Mouse (Mus musculus): ENCODE data around the gene Ticrr.

The Ticrr gene

DNA sequence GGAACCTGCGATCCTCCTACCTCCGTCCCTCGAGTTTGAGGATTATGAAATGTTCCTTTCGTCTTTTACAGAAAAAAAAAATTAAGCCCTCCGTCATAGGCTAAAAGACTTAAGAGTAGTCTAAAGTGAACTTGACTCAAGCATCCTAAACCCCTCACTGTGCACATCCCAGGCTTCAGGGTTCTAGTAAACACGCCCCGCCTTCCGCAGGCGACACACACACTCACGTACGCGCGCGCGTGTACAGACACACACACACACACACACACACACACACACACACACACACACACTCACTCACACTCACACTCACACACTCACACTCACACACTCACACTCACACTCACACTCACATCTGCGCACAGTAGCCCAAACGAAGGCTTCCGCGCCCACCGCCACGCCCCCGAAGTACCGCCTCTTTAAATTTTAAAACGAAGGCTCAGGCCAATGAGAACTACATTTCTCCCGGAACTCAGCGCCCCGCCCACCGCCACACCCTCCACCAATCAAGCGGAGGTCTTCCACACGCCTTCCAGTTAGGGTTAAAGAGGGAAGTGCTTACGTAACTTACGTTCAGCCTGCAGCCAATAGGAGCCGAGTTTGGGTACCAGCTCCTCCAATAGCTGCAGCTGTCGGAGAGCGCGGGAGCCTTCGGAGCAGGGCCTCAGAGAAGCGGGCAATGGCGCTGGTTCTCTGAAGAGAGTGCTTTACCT is at the start of gene Ticrr:
Gene Ticrr (plus strand): TSS at position 619 of the 713 bp plus-strand sequence.
- WGBS: 1% methylated on average over 39 of the region's 39 CpGs

DNA sequence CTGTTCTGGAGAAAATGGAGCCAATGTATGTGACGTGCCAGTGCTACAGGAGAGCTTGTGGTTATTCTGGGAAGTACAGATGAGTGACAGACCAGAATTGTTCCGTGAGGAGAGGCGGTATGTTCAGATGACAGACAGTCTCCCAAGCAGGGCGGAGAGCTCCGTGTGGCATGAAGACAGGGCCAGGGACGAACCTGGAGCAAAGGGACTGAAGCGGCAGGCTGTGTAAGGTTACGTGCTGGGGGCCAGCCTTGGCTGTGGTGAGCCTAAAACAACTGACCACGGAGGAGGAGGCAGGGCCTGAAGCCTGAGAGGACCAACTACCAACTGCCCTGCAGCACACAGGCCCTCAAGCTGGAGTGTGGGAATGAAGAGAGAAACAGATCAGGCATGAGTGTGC is 48.1 kb upstream of the Ticrr start:
- 63% methylated on average over 9 of the region's 9 CpGs for WGBS

DNA sequence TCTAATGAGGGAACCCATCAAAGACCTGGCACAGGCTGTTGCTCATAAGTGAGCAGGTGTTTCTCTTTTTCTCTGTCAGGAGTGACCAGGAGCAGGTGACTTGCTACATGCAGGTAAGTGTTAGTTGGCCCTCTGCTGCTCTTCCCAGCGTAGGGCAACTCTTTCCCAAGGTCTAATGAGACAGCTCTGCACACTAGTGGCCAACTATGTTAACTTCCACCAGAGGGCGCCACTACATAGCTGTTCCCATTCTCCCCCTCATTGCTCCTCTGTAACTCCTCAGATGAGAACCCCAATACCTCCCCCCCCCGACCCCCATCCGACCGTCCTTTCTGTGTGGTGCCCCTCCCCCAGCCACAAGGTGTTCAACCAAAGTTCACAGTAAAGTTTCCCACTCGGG is 47.2 kb upstream of the Ticrr start:
- 12% methylated on average over 6 of the region's 6 CpGs for WGBS

DNA sequence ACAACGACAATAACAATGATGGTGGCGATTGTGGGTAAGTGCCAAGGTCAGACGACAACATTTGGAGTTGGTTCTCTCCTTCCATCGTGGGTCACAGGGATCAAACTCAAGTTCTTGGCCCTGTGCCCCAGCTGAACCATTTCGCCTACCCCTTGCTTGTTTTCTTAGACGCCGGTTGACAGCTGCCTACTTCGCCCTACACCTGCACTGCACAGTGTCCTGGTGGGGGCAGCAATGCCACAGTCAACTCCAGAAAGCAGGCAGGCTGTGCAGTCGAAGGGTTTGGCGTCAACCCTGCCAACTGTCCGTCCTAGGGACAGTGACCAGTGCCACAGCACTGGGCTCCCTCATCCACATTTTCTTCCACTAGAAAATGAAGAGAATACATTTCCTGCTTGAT is 46.7 kb upstream of the Ticrr start:
- WGBS: 53% methylated on average over 11 of the region's 11 CpGs

DNA sequence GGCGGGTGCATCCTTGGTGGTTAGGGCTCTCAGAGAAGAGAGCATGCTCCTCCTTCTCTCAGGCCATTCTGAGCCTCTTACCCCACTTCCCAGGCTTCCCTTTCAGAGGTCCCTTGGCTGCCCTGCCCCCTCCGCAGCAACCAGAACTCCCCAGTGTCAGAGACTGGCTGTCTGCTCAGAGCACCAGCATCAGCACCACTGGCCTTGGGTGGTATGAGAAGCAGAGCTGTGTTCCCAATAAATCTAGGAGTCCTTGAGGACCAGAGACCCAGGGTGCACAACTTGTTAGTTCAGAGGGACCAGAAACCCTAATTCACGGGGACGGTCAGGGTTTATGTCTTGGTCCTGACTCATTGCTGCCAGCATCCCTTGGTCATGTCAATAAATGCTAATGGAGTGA is 45.0 kb upstream of the Ticrr start:
- WGBS: 86% methylated on average over 4 of the region's 4 CpGs

DNA sequence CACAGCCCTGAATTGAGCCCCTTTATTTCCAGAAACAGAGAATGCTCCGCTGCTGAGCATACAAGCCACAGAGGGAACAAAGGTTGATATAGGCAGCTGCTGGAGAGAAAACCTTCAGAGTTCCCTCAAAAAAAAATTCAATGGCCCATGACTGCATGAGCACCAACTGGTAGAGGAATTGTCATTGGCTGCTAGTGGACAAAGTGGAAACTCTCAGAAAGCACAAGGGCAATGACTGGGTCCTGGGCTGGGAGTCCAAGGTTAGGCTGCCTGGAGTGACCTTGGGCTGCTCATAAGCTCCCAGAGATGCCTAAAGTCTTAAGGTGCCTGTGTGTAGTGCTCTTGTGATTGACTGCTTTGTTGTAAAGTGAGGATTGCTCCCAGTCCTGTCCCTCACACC is 44.1 kb upstream of the Ticrr start:
- 62% methylated on average over 1 of the region's 1 CpGs for WGBS

DNA sequence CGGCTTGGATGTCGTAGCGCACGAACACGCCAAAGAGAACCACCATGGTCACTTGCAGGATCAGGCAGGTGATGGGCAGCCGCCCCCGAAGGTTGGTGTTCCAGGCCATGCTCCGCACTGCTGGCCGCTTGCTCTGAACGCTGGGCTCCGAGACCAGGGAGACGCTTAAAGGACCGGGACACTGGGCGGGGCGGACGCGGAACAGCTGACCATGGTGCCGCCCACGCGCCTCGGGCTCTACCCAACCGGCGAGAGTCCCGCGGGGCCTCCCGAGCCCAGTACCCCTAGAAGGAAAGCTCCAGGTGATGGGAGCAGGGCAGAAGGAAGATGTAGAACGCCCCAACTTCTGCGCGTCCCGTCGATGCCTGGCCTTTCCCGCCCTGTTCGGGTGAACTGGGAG is 42.6 kb upstream of the Ticrr start, which contains the start of gene Rhcg:
Gene Rhcg (minus strand): TSS at position 240 of the 400 bp plus-strand sequence.
- WGBS: 13% methylated on average over 33 of the region's 33 CpGs

DNA sequence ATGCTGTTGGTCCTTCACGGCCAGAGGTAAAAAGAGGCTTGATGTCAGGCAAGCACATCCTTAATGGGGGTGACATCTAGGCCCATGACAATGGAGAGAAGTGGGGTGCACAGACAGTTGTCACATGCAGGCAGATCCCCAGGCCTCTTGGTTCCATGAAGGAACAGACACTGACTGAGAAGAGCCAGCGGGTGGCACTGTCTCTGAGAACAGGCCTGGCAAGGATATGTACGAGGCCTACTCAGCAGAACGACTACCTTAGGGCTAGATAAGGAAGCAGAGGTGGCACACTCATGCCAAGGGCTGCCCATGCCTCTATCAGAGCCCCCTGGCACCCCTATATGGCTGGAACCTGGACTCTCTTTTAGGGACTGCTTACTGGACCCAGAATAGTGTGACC is 40.5 kb upstream of the Ticrr start:
- 63% methylated on average over 4 of the region's 4 CpGs for WGBS

DNA sequence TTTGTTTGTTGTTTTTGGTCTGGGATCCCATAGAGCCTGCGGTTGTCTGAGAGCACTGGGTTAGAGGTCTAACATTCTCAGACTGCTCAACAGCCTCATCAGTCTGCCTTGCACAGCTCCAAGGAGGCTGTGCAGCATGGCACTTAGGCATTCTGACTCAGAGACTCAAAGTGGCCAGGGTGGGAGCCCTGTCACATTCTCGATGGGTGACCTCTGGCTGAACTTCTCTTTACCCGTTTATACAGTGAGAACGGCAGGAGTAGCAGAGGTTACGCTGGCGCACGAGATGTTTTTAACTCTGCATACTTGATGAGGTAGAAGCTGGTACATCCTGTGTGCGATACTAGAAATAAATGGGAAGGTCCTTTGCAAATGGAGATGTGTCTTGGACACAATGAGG is 36.9 kb upstream of the Ticrr start:
- WGBS: 78% methylated on average over 8 of the region's 8 CpGs

DNA sequence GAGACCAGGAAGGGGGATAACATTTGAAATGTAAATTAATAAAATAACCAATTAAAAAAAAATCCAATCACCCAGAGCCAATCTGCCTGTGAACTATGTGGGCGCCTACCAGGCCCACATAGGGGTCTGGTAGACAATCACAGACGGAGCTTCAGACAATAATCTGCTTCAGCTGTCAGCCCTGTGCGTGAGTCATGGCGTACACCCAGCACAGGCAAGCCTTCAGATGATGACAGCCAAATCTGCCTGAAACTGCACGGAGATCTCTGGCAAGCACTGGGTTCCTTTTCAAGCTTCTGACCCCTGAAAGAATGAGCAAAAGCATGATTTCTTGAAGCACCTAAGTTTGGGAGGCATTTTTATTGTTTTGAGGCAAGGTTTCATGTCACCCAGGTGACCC is 33.8 kb upstream of the Ticrr start:
- WGBS: 59% methylated on average over 5 of the region's 5 CpGs

DNA sequence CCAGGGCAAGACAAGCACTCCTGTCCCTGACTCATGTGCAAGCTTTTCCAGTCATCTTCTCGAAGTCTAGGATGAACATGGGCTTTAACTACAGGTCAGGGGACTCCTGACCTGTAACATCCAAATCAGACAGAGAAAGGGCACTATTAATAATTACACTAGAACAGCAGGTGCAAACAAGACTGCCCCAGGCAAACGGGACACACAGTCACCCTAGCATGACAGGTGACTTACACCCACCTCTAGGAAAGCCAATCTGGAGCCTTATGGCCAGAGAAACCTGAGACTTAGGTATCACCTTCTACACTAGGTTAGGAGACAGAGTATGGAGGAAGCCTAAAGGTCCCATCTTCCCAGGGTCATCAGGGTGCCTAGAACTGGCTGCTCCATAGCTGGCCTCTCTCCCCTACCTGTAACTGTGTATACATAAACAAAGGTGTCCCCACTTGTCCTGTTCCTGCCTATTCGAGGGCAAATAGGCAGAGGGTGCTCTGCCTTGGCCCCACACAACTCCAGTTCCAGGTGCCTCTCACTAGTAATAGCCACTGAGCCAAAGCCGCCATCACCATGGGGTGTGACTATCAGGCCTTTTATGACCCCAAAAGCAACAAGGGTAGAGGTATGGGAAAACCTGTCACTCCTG is 31.6 kb upstream of the Ticrr start:
- 84% methylated on average over 4 of the region's 4 CpGs for WGBS

DNA sequence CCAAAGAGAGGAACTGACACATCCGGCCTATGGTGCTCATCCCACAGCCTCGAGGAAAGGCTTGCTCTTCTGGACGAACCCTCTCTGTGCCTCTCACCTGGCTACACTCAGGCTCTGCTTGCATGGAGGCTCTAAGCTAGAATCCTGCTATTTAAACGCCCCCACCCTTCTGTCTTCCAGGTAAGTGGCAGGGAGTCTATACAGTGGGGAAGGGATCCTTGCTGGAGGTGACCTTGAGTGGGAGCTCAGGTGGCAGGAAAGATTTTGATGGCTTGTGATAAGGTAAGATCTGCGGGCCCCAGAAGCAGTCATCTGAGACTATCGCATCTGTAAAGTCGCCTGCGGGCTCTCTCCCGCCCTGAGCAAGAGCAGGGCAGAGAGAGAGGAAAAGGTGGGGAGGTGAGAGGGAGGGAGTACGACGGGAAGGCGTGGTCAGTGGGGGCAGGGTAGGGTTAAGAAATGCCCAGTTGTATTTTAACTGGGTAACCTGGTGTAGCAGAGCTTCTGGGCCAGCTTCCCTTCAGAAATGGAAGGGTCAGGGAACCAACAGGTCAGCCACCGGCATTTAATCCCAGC is 28.1 kb upstream of the Ticrr start:
- 58% methylated on average over 13 of the region's 13 CpGs for WGBS

DNA sequence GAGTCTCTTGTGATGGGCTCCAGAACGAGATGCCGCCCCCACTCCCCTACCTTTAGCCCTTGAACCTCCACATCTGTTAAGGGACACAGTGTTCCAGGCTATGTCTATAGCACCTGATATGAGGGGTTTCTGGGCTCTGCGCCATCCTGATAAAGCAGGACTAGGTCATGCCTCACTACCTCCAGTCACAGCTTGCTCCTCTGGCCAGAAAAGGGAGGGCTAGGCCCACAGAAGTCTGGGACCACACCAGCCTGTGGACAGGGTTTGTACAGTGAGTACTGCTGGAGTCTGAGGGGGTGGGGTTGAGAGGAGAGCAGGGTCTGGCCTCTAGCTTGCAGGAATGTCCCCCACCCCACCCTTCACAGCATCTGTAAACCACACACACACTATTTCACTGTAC is 12.8 kb upstream of the Ticrr start:
- 93% methylated on average over 3 of the region's 3 CpGs for WGBS

DNA sequence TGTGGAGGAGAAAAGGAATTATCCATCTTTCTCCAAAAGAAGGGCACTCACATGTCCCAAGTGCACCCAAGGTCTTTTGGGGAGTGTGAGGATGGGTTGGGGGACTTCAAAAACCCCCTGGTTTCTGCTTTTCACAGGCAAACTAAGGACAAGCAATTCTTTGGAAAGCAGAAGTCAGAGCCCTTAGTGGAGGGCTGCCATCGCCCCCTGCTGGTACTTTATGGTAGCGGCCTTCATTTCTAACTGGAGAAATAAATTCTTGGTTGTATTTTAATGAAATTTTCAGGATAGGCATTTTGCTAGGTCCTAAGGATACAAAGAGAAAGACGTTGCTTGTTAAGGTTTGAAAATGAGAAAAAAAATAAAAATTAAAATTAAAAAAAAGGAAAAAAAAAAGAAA is 11.0 kb upstream of the Ticrr start:
- WGBS: 9% methylated on average over 3 of the region's 3 CpGs

DNA sequence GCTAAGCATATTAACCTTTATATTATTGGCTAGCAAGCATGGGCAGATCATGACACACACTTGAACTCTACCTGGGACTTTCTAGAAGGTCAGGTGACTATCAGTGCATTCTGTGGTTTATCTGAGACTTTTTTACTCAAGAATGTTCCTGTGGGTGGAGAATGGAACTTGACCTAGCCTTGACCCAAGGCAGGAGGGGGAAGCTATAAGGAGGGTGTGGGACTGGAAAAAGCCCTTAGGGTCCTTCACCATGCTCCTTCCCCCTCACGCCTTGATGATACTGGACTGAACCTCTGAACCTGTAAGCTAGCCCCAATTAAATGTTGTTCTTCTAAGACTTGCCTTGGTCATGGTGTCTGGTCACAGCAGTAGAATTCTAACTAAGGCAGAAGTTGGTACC is 5.8 kb upstream of the Ticrr start:
- WGBS: 84% methylated on average over 1 of the region's 1 CpGs

DNA sequence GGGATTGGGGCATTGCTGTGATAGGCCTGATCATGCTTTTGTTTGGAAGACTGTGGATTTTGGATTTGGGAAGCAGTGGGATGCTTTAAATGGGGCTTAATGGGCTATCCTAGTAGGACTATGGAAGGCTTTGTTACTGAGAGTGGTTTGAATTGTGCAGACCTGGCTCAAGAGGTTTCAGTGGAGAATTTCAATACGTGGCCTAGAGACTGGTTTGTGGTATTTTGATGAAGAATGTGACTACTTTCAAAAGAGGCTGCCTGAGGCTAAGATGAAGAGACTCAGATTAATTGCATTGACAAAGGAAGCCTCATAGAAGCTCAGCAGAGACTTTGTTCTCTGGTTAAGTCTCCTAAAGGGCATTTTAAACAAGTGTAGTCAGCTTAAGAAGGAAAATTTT is 5.4 kb upstream of the Ticrr start:
- WGBS: 72% methylated on average over 1 of the region's 1 CpGs

DNA sequence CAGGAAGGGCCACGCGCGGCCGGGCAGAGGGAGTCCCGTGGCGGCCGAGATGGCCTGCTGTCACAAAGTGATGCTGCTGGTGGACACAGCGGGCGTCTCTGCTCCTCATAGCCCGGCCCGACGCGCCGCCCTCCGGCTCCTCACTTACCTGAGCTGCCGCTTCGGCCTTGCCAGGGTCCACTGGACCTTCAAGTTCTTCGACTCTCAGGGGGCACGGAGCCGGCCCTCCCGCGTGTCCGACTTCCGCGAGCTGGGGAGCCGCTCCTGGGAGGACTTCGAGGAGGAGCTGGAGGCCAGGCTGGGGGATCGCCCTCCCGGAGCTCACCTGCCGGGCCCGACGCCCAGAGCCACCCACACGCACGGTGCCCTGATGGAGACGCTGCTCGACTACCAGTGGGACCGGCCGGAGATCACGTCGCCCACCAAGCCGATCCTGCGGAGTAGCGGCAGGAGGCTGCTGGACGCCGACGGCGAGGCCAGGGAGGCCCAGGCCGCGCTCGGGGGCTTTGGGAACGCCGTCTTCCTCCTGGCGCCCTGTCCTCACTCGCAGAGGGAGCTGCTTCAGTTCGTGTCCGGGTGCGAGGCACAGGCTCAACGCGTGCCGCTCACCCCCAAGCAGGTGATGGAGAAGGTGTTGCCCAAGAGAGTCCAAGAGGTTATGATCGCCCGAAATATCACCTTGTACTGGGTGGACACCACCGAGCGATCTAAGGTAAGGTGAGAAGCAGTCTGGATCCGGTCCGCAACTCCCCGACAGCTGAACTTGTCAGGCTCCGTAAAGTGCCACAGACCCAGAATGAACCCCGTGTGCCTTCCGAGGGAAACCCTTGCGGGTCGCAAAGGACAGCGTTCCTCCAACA is 525 bp downstream of the Ticrr start:
- WGBS: under 1% methylated on average over 73 of the region's 73 CpGs

DNA sequence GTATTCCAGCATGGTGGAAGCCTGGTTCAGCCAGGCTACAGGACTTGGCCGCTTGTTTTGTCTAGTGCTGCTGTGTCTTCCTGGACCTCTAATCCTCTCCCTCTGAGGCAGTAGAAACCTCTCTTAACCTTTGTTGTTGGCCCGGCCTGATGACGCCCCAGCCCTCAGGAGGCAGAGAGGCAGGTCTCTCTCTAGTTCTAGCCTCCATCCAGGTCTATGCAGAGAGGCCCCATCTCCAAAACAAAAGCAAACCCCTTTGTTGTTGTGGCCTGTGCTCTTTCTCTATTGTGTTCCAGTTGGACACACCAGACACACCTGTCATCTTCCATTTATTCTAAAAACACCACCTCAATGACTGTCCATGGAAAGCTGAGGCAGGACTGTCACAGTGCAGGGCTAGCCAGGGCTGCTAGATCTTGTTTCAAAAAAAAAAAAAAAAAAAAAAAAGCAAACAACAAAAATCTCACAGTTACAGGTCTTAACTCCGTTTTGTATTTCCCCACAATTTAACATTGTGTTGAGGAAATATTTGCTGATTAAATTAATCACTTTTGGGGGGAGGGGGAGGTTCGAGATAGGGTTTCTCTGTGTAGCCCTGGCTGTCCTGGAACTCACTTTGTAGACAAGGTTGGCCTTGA is 1.4 kb downstream of the Ticrr start:
- 39% methylated on average over 5 of the region's 5 CpGs for WGBS

DNA sequence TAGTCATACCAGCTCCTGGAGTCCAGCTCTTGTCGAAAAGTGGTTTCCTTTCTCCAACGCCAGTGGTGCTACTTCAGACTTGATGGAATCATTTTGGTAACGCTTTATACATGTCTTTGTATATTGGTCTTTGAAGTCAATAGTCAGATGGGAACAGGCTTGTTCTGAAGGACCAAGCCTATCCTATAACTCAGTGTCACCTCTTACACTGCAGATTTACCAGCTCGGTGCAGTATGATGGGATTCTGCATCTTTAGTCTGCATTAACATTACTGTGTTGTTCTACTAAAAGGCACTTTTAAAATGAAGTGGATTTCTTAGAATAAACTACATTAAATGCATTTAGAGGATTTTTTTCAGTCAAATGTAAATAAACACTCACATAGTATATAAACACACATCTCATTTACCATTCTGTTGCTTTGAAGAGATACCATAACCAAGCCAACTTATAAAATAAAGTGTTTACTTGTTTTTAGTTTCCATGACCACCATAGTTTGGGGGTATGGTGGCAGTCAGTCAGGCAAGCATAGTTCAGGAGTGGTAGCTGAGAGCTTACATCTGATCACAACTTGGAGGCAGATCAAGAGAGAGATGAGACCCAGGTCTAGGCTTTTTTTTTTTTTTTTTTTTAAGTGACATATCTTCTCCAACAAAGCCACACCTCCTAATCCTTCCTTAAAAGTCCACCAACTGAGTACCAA is 11.1 kb downstream of the Ticrr start:
- WGBS: 96% methylated on average over 4 of the region's 4 CpGs

DNA sequence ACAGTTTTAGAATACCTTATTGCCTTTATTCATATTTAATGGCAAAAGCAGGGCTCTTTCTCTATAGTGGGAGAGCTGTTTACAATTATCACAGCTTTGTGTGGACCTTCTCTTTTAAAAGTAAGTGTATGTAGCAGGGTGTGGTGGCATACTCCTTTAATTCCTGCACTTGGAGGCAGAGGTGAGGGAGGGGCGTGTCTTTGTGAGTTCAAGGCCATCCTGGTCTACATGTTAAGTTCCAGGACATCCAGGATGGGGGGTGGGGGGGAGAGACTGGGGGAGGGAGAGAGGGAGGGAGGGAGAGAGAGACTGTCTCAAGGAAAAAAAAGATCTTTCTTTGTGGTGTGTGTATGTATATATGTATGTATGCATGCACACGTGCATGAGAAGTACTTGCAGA is 20.2 kb downstream of the Ticrr start:
- 90% methylated on average over 2 of the region's 2 CpGs for WGBS

DNA sequence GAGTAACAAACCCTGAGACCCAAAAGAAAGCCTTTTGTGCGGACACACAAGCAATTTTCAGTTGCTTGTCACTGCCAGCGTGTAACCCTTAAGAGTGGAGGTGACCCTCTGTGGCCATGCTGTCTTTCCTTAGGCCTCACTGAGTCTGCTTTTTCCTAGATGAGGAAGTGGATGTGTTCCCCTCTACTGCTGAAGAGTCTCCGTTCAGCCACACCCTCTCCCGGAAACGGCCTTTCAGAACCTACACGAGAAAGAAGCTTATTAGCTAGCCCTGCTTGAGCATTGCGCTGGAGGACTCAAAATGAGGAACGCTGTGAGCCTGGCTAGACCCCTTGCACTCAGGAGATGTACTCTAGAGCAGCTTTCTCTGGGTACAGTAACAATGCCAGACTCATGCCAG is 36.5 kb downstream of the Ticrr start:
- 91% methylated on average over 8 of the region's 8 CpGs for WGBS
